Mouse (Mus musculus) spleen, embryonic (tissue): Measurements from ENCODE around the gene Gmds.

Source experiments
- CTCF ChIA-PET: fragments of 350-600 bp; sonication (Branson Sonifier 250); formaldehyde crosslinking; loops from one replicate; lab custom pipeline; 2022; lab: Charles Lee

Gmds gene

DNA sequence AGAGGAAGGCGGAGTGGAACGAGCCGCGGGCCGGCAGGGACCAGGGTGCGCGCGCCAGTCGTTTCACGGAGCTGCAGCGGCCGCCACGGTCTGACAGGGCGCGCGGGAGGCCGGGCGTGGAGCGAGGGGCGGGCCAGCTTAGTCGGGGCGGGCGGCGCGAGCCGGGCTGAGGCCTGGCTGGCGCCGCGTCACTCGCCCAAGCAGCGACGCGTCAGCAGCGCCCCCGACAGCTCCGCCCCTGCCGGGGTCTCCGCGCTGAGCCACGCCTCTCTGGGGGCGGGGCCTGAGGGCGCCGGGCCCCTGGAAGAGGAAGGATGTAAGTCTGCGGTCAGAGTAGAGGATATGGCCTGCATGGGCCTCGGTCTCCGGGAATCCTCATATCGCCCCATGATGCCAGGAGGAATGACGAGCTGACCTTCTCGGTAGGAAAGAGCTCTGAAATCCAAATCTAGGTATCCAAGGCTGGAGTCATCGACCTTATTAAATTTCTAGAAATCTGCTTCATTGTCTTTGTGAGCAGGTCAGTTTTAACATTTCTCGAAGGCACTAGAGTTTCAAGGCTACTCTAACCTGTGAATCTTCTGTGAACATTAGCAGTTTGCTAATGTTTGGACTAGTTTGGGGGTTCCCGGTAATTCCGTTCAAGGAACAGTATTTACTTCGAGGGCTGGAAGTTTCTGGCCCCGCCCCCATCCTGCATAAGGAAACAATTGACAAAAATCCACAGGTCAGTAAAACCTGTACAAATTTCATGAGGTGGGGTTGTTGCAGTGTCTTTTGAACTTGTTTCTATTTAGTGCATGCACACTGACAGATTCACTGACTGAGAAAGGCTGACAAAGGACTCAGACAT is at the start of gene Gmds:
Gmds (minus strand) TSS at position 228 of the 853 bp plus-strand sequence.
- CTCF ChIA-PET, result no interaction called here

DNA sequence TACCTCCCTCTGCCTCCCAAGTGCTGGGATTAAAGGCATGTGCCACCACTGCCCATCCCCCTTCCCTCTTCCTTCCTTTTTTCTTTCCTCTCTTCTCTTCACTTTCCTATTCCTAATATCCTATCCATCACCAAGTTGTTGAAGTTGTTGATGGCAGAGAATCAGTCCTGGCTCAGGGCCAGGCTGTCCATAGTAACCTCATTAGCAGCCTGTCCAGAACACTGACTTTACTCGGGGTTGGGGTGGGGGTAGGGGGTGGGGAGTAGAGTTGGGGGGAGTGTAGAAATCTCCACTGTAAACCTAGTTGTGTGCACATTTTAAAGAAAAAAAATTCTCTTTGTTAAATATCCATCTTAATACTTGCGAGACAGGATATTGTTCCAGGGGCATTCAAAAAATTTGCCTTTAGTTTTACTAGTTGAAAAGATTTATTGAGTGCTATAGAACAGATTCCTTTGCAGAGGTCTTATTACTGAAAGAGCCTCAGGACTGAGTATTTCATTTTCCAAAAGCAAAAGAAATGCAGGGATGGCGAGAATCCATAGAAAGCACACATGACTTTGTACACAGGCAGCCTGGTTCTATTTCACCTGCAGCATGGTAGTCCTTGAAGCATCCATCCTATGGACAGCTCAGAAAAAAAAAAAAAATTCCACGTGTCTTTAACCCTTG is 47.0 kb upstream of the Gmds start:
- CTCF ChIA-PET, result no interaction called here

- CTCF ChIA-PET, result no interaction called here
Observed at GRCm38 (mm10) chr13:32382227-32383010, 43.9 kb upstream of the Gmds start.

- CTCF ChIA-PET, result no interaction called here
Observed at GRCm38 (mm10) chr13:32378634-32379033, 40.1 kb upstream of the Gmds start.

GRCm38 (mm10) chr13:32372531-32372883 is 34.0 kb upstream of the Gmds start:
- CTCF ChIA-PET, result no interaction called here

- CTCF ChIA-PET, result no interaction called here
Observed at GRCm38 (mm10) chr13:32371874-32372530, 33.5 kb upstream of the Gmds start.

GRCm38 (mm10) chr13:32370751-32371150 is 32.2 kb upstream of the Gmds start:
- CTCF ChIA-PET, result no interaction called here

DNA sequence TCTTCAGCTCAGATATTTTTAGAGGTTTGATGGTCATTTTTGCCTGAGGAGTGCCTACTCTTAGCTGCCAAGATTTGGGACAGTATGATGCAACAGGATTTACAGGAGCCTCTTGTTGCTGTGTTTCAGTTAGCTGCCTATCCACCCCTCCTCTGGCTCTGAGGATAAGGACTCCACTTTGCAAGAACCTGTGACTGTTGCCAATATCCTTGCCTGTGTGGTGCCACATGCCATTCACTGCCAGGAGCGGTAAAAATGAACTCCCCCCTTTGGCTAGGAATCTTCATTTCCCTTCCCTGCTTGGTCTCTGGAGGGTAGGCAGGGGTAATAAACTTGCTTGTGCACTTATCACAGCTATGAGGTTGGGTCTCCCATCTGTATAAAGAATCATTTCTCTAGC is 31.6 kb upstream of the Gmds start:
- CTCF ChIA-PET, result no interaction called here

DNA sequence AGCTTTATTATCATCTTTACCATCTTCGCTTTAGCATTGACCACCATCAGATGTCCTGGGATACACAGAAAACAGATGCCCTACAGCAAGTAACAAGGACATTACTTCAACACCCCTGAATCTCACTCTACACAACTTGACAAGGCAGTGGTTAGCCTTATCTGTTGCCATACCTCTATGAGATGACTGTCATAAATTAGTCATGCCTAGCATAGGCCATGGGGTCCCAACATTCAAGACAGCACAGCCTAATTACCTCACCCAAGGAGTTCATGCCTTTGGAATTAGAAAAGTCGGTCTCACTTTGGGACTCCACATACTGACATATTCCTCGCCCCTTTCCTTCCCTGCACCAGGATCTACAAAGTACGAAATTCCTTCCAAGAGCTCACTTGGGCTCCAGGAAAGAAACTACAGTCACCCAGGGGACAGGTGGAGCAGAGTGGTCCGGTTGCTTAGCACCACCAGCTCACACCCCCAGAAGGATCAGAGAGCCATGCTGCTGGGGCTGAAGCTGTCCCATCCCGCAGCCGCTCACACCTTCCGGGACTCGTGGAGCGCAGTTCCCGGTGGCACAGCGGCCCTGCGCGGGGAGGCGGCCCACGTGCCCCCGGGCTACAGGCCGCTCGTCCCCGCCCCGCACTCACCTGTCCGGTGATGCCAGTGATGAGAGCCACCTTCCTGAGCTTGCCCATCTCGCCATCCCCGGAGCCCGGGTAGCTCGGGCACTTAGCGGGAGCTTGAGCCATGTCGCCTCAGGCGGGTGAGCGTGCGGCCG is 616 bp downstream of the Gmds start:
- CTCF ChIA-PET, result no interaction called here

- CTCF ChIA-PET, result no interaction called here
Observed at GRCm38 (mm10) chr13:32318309-32318708, 20.2 kb downstream of the Gmds start.

- CTCF ChIA-PET, result no interaction called here
Observed at GRCm38 (mm10) chr13:32317354-32317753, 21.2 kb downstream of the Gmds start.

DNA sequence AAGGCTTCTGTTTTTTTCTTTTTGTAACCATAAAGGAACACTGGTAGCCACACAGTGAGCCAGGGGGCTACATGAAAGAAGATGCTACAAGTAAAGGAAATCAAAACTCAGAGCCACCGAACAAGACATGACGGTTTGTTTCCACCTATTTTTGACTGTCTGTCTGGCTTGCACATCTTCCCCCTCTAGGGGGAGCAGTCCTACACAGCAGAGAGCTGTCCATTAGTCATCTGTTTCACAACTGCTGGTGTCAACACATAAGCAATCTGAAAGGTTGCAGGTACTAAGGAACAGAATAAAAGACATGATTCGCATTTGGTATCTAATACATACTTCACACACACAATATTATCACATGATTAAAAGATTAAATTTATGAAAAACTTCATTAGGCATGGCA is 25.9 kb downstream of the Gmds start:
- CTCF ChIA-PET, result no interaction called here

GRCm38 (mm10) chr13:32311476-32311875 is 27.1 kb downstream of the Gmds start:
- CTCF ChIA-PET, result no interaction called here

DNA sequence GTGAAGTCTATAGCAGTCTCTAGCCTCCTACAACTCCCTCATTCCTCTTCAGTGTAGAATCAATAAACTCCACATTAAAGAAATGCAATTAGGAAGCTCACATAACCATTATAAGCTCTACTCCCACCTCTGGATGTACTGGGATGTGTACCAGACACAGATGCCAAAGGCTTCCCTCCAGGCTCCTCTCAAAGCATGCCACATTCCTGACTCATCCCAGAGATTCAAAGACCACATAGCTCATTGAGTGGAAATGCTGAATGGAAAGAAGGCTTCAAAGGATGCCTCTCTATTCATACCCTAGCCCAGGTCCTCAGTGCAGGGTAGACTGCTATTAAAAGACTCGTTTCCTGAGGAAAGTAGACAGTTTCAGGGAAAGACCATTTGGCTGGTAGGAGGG is 40.1 kb downstream of the Gmds start:
- CTCF ChIA-PET, result no interaction called here

GRCm38 (mm10) chr13:32297398-32297797 is 41.1 kb downstream of the Gmds start:
- CTCF ChIA-PET, result no interaction called here

DNA sequence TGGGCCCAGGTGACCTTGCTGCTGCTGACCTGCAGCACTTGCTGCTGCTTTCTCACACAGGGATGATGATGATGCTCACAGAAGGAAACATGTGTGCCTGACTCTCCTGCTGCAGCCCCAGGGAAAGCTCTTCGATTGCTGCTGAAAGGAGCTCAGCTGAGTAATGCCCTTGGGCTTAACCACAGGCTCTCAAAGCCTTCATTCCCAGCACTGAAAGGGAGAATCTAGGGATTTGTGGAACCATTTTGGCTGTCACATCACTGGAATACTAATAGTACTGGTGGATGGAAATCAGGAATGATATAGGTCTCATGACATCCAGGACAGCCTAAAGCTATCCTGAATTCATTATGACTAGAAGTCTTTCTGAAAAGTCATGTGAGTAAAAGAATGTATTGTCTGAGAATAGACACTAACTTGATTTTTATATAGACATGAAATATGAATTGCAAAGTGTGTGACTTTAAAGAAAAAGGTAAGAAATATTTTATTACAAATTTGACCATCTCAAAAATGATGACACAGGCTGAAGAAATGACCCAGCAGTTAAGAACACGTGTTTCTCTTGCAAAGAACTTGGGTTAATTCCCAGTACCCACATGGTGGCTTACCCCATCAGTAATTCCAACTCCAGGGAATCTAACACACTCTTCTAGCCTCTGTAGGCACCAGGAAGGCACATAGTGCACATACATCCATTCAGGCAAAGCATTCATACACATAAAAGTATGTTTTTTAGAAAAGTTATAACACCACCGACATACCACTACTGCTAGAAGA is 43.9 kb downstream of the Gmds start:
- CTCF ChIA-PET, result no interaction called here

- CTCF ChIA-PET, result no interaction called here
Observed at GRCm38 (mm10) chr13:32272937-32273496, 65.5 kb downstream of the Gmds start.

- CTCF ChIA-PET, result no interaction called here
Observed at GRCm38 (mm10) chr13:32269757-32270156, 68.8 kb downstream of the Gmds start.

DNA sequence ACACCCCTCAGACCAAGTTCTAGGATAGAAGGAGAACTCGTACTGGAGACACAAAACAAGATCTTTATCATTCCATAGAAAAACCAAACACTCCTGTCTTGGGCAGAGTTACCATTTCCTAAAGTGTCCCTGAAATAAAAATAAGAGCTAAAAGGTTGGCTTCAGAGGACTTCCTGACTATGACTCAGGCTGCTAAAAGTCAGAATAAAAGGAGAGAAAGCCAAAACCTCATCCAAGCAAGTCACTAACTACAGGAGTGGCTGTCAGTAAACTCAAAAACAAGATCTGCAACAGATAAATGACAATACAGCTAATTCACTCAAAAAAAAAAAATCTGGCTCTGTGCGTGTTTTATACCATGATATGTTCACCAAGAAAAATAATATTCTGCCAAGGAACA is 69.3 kb downstream of the Gmds start:
- CTCF ChIA-PET, result no interaction called here

- CTCF ChIA-PET, result interaction anchor here (0.6 kb wide), 1 partner anchor 189 kb away, joined by 5 read pairs; no protein-coding TSS in a partner anchor
Observed at GRCm38 (mm10) chr13:32268284-32268683, 70.3 kb downstream of the Gmds start.
